Mouse (Mus musculus) heart, adult 8-10 months (tissue): Measurements from ENCODE around the gene Slc26a8. TPM values are rescaled to one million over a fixed set of nuclear protein-coding genes. Genes with fewer than 3 reads are reported as not detected.
A peak's percentile ranks its signal among the peaks of the same experiment; 100 is the strongest.

Source experiments
- DNase-seq: peaks from one replicate; pipeline ENCODE4 v3.0.0; 2022; ENCODE audit warnings: low spot score
- total RNA-seq, 4 experiments: library from RNA; stranded (reverse); gene quantifications; 2 replicates each; pipeline ENCODE4 v1.2.4; 2022

Gene Slc26a8
- total RNA-seq, 4 experiments from 2014 or later = 0.37 to 0.65 TPM; not detected in 2

DNA sequence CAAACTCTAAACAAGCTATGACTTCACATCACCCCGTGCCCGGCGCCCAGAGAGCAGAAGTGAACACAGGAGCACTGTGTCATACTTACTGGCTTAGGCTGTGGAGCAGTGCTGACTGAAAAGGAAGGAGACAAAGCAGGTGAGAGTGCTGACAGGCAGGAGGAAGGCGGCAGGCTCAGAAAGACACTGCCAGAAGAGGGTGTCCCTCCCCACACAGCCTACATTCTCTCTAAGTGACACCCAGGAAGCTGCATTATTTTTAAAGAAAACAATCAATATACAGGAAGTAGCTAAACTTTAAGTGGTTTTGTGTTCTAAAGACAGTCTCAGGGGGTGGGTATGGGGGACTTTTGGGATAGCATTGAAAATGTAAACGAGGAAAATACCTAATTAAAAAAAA is 89.3 kb downstream of the Slc26a8 start:
- DNase-seq = no peak

DNA sequence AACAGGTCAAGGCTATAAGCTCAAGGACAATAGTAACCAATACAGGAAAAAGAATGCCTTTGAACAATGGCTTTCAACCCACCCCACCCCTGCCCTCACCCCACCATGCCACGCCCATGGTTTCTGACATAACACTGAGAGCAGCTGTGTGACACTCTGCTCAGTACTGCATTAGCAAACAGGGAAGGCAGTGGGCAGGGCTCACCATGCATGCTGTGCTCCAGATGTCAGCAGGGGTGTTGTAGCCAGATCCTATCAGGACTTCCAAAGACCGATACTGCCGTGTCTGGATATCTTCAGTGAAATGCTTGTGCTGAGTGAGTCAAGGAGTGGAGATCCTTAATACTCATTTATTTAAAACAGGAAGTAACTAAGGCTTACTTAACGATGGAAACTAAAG is 96.1 kb downstream of the Slc26a8 start:
- no peak for DNase-seq

DNA sequence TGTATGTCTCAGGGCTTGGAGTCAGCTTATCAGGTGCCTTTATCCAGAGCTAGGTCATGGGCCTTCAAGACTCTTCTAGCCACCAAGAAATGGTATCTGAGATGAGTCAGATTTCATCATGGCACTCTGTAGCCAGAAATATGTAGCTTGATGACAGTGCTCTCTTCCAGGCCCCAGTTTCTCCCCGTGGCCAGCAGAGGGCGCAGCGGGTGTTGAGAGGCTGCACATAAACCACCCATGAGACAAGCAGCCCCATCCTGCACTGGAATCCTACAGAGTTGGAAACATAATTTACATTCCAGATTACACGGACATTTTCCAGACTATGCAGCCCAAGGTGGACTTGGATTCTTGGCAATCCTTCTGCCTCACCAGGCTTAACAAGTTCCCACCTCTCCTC is 97.0 kb downstream of the Slc26a8 start:
- peak; percentile 39 for DNase-seq

DNA sequence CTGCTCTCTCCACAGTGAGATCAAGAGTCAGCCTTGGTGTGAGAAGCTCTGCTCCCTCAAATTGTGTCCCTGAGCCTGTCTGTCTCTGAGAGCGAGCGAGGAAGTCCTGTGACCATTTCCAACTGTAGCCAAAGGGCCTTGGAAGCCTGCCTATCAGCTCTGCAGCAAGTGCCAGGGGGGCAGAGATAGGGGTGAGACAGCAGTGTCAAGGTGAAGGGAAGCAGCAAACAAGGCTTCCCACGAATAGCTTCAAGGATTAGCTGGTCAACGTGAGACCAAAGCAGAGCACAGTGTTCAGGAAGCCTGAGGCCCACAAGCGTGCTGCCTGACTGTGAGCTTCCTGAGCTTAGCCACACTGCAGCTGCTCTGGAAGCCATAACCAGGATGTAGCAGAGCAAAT is 98.6 kb downstream of the Slc26a8 start:
- DNase-seq = peak; percentile 56

DNA sequence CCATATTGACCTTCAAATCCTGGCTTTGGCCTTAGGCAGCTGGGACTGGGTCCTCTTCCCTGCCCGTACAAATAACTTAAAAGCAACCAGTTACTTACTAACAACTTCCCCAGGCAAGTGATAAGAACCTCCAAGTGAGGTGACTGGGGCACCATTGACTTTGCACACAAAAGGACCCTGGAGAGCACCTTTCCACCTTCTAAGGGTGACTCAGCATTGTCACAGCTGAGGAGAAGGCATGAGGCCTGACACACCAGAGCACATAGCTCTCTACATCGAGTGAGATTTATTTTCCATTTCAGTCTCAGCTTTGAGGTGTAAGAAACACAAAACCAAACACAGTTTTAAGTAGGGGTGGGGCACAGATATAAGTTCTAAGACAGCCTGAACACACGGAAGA is 99.4 kb downstream of the Slc26a8 start:
- DNase-seq = no peak

DNA sequence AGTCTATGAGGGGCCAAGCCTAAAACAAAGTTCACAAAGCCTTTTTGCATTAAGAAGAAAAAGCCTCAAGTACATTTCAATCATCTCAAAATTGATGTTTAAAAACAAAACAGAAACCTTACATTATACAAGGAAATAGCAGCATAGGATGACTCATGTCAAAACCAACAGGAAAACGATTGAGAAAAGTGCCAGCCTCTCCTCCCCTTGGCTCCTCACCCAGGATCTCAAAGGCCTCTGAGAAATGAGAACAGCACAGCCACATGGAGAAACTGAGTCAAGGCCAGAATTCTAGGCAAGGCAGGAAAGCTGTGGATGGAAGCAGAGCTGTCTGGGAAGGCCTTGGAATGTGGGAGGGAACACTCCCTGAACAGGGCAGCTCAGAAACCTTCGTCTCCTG is 101.4 kb downstream of the Slc26a8 start:
- DNase-seq = no peak

Other genes starting within 250 kb of the Slc26a8 start
- 10 to 100 TPM; 31.0 to 46.7 (median 38.3) TPM for gene Fkbp5, start 172.7 kb downstream of the Slc26a8 start, total RNA-seq
- not detected for gene Armc12, start 159.4 kb downstream of the Slc26a8 start, total RNA-seq
- not detected for gene Clpsl2, start 140.8 kb downstream of the Slc26a8 start, total RNA-seq
- gene Clps, start 129.5 kb downstream of the Slc26a8 start, total RNA-seq = not detected
- not detected for gene Lhfpl5, start 114.6 kb downstream of the Slc26a8 start, total RNA-seq
- 10 to 100 TPM; 30.8 to 38.3 (median 35.2) TPM for gene Srpk1, start 67.5 kb downstream of the Slc26a8 start, total RNA-seq
- gene Mapk14, start 1.1 kb upstream of the Slc26a8 start, total RNA-seq = 10 to 100 TPM; 48.9 to 61.5 (median 52.0) TPM
- gene AC170998.1, start 35.9 kb upstream of the Slc26a8 start, total RNA-seq = 1 to 10 TPM in 2 of 4 experiments, under 1 TPM in 1, not detected in 1; 0.46 to 1.5 (median 1.1) TPM
- under 1 TPM in 2 of 4 experiments, not detected in 2; 0.16 to 0.83 TPM for gene Mapk13, start 79.1 kb upstream of the Slc26a8 start, total RNA-seq
- gene Brpf3, start 110.9 kb upstream of the Slc26a8 start, total RNA-seq = 10 to 100 TPM in 3 of 4 experiments, 1 to 10 TPM in 1; 8.5 to 15.3 (median 14.6) TPM
- under 1 TPM in 2 of 4 experiments, not detected in 2; 0.05 to 0.11 TPM for gene Pnpla1, start 168.2 kb upstream of the Slc26a8 start, total RNA-seq
- under 1 TPM in 1 of 4 experiments, not detected in 3; 0.06 TPM for gene 4930539E08Rik, start 225.1 kb upstream of the Slc26a8 start, total RNA-seq